Mouse (Mus musculus) bone marrow, adult 2 months (tissue): ENCODE measurements around the gene Prkch.

Experiments used
- CTCF ChIP-seq: fragments of 200-500 bp; IDR thresholded peaks from 2 replicates; pipeline ENCODE4 v1.5.1; 2011; ENCODE audit warnings: low read length, control low read depth; ENCODE audit not compliant: control insufficient read depth, insufficient read depth
- POLR2A ChIP-seq: fragments of 200-500 bp; IDR thresholded peaks from 2 replicates; pipeline ENCODE4 v1.6.1; 2011; ENCODE audit warnings: low read depth, mild to moderate bottlenecking, control low read depth, low read length, borderline replicate concordance; ENCODE audit not compliant: control insufficient read depth

- TF ChIP-seq CTCF (no peak), POLR2A (no peak)
These were observed 82.1 kb downstream of the Prkch start for GRCm38 (mm10) chr12:73666701-73667100.
